Mouse (Mus musculus) ES-E14 (cell line): ENCODE measurements around the gene Rarb. TPM values are rescaled to one million over a fixed set of nuclear protein-coding genes. Genes with fewer than 3 reads are reported as not detected.

ENCODE experiments used
- DNase-seq: peaks from one replicate; pipeline ENCODE4 v3.0.0-alpha.2; 2013; ENCODE audit warnings: low read depth, low spot score
- H3K27ac ChIP-seq: 2 replicates; pipeline ENCODE4 v1.5.1; 2012; ENCODE audit warnings: low read depth, mild to moderate bottlenecking, low read length, moderate library complexity, mixed read lengths; ENCODE audit not compliant: poor library complexity, insufficient read depth, severe bottlenecking
- H3K36me3 ChIP-seq: 2 replicates; pipeline ENCODE4 v1.6.1; 2012; ENCODE audit warnings: mild to moderate bottlenecking, low read length, moderate library complexity, mixed read lengths; ENCODE audit not compliant: control insufficient read depth, poor library complexity, insufficient read depth, severe bottlenecking
- H3K4me1 ChIP-seq, 2 experiments: fragments of 150-350 bp in 1 of 2; sonication (generic) in 1 of 2; 2 replicates each; pipeline ENCODE4 v1.6.1; 2012; ENCODE audit warnings: low read length in 2 of 2, mild to moderate bottlenecking in 1 of 2, mixed read lengths in 1 of 2; ENCODE audit not compliant: control insufficient read depth in 2 of 2, insufficient read depth in 2 of 2, poor library complexity in 1 of 2
- H3K4me3 ChIP-seq, 2 experiments: fragments of 150-350 bp in 1 of 2; sonication (generic) in 1 of 2; 2 replicates each; pipeline ENCODE4 v1.5.1; 2012; ENCODE audit warnings: low read length in 2 of 2, low read depth in 1 of 2, mild to moderate bottlenecking in 1 of 2, mixed read lengths in 1 of 2; ENCODE audit not compliant: insufficient read depth in 1 of 2, poor library complexity in 1 of 2, severe bottlenecking in 1 of 2
- H3K9ac ChIP-seq: 2 replicates; pipeline ENCODE4 v1.6.1; 2012; ENCODE audit warnings: low read depth, mild to moderate bottlenecking, low read length, mixed read lengths; ENCODE audit not compliant: poor library complexity, insufficient read depth, severe bottlenecking
- H3K9me3 ChIP-seq: fragments of 150-350 bp; sonication (generic); 2 replicates; pipeline ENCODE4 v1.6.1; 2012; ENCODE audit warnings: low read depth, mild to moderate bottlenecking, low read length; ENCODE audit not compliant: control insufficient read depth, insufficient read depth
- CHD2 ChIP-seq: IDR thresholded peaks from 2 replicates; pipeline ENCODE4 v1.6.1; 2014; ENCODE audit warnings: mild to moderate bottlenecking, low read depth, low read length, inconsistent platforms
- HCFC1 ChIP-seq: IDR thresholded peaks from 2 replicates; pipeline ENCODE4 v1.6.1; 2012; ENCODE audit warnings: low read length, inconsistent platforms, borderline replicate concordance; ENCODE audit not compliant: insufficient read depth
- MAFK ChIP-seq: IDR thresholded peaks from 2 replicates; pipeline ENCODE4 v1.6.1; 2014; ENCODE audit warnings: mild to moderate bottlenecking, low read depth, low read length, inconsistent platforms; ENCODE audit not compliant: insufficient read depth
- ZC3H11A ChIP-seq: IDR thresholded peaks from 2 replicates; pipeline ENCODE4 v1.6.1; 2012; ENCODE audit warnings: low read depth, mild to moderate bottlenecking, inconsistent platforms, low read length, borderline replicate concordance
- ZNF384 ChIP-seq: IDR thresholded peaks from 2 replicates; pipeline ENCODE4 v1.6.1; 2012; ENCODE audit warnings: low read depth, low read length, inconsistent platforms
- in situ Hi-C, 2 experiments: fragments of 600-800 bp; cut with MboI; formaldehyde crosslinking; loops; one replicate each; pipeline ENCODE4 v1.15.1; 2025; ENCODE audit warnings: low sequenced_read_pairs in 2 of 2, inconsistent platforms in 1 of 2; ENCODE audit not compliant: unreplicated experiment in 2 of 2
- total RNA-seq: library from RNA; depleted of rRNA; stranded (reverse); fragments of 300-350 nt; gene quantifications from 2 replicates; pipeline ENCODE4 v1.2.3, GENCODE M21; 2012

Gene Rarb
- total RNA-seq, 1 experiment: 1.2 TPM

- H3K4me3 ChIP-seq: no peak overlapping the region
- no peak for DNase-seq
- no peak for TF ChIP-seq ZNF384
- TF ChIP-seq ZC3H11A: no peak
- TF ChIP-seq MAFK: no peak
- no peak for TF ChIP-seq HCFC1
- no peak for TF ChIP-seq CHD2
- H3K9ac ChIP-seq: no peak overlapping the region
- H3K27ac ChIP-seq: no peak overlapping the region
- no peaks in the 10 kb centered on the region for H3K36me3 ChIP-seq
- no peaks in the 10 kb centered on the region for H3K4me1 ChIP-seq
- in situ Hi-C loops: no loop called here
- no peaks in the 10 kb centered on the region for H3K9me3 ChIP-seq
Observed at GRCm38 (mm10) chr14:16544995-16545394, 274.0 kb downstream of the Rarb start.

- no peak overlapping the region for H3K4me3 ChIP-seq
- H3K9me3 ChIP-seq: no peaks in the 10 kb centered on the region
- in situ Hi-C loops: no loop called here
Observed at GRCm38 (mm10) chr14:16541641-16542040, 277.3 kb downstream of the Rarb start.

DNA sequence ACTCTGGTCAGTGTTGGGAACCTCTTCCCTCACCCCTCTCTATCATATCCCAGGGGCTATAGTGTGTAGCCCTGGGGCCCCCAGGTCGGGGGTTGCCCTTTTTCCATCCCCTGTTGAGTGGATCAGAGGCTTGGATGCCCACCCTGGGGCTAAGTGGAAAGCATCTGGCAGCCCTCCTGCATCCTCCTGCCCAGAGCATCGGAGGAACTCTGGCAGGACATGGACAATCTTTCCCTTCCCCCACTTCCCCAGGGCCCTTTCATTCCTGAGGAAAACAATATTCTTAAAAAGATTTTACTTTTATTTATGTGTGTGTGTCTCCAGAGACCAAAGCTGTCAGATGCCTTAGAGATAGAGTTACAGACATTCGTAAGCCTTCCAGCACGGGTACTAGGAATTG is 281.5 kb downstream of the Rarb start:
- no peaks in the 10 kb centered on the region for H3K4me1 ChIP-seq
- in situ Hi-C loops: no loop called here
- H3K4me3 ChIP-seq: no peak overlapping the region
- H3K9me3 ChIP-seq: no peaks in the 10 kb centered on the region
- no peak for DNase-seq
- no peak overlapping the region for H3K27ac ChIP-seq
- no peak overlapping the region for H3K9ac ChIP-seq
- TF ChIP-seq ZNF384 (no peak), ZC3H11A (no peak), CHD2 (no peak), HCFC1 (no peak), MAFK (no peak)
- H3K36me3 ChIP-seq: no peaks in the 10 kb centered on the region

More at GRCm38 (mm10) chr14:16541641-16542040, 277.3 kb downstream of the Rarb start:
- H3K36me3 ChIP-seq: no peaks in the 10 kb centered on the region
- no peak overlapping the region for H3K27ac ChIP-seq
- DNase-seq: no peak
- H3K9ac ChIP-seq: no peak overlapping the region
- TF ChIP-seq CHD2: no peak
- TF ChIP-seq ZNF384: no peak
- TF ChIP-seq HCFC1: no peak
- no peak for TF ChIP-seq ZC3H11A
- no peak for TF ChIP-seq MAFK
- H3K4me1 ChIP-seq: no peaks in the 10 kb centered on the region

GRCm38 (mm10) chr14:16528631-16529030 is 290.3 kb downstream of the Rarb start:
- Histone ChIP-seq H3K4me1 (no peaks in the 10 kb centered on the region), H3K9me3 (no peaks in the 10 kb centered on the region), H3K9ac (no peak overlapping the region), H3K36me3 (no peaks in the 10 kb centered on the region), H3K4me3 (no peak overlapping the region), H3K27ac (no peak overlapping the region)
- DNase-seq: no peak
- in situ Hi-C loops: no loop called here
- TF ChIP-seq HCFC1 (no peak), ZC3H11A (no peak), CHD2 (no peak), ZNF384 (no peak)

- in situ Hi-C loops: no loop called here
Observed at GRCm38 (mm10) chr14:16526120-16526519, 292.8 kb downstream of the Rarb start.

More at GRCm38 (mm10) chr14:16526120-16526519, 292.8 kb downstream of the Rarb start:
- Histone ChIP-seq H3K4me3 (no peak overlapping the region), H3K4me1 (no peaks in the 10 kb centered on the region), H3K27ac (no peak overlapping the region), H3K9me3 (no peaks in the 10 kb centered on the region), H3K9ac (no peak overlapping the region), H3K36me3 (no peaks in the 10 kb centered on the region)
- no peak for DNase-seq
- no peak for TF ChIP-seq CHD2
